Mouse (Mus musculus): ENCODE data around the gene Slc39a9. TPM values are rescaled to one million over a fixed set of nuclear protein-coding genes. Genes with fewer than 3 reads are reported as not detected.

Gene Slc39a9
- polyA plus RNA-seq, 1 experiment from 2014 or later = 23.8 TPM

DNA sequence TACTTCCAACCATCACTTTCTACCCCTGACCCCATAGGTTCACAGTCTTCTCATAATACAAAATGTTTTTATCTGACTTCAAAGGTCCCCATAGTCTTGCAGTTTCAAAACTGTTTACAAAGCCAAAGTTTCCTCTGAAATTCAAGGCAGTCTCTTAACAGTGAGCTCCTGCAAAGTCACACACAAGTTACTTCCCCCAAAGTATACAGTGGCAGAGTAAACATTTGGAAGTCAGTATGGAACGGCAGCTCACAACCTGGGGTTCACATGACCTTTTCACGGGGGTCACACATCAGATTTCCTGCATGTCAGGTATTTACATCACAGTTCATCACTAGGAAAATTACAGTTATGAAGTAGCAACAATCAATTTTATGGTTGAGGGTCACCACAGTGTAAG lies 20.3 kb downstream of the Slc39a9 start:
- no peaks in the 10 kb centered on the region for H3K4me1 ChIP-seq (ENCODE audit: control insufficient read depth, insufficient read depth, low read length)
- H3K4me3 ChIP-seq (ENCODE audit: low read depth, low read length) = no peak overlapping the region
- H3K9ac ChIP-seq (ENCODE audit: low read length) = no peak overlapping the region
- no peak overlapping the region for H3K4me2 ChIP-seq (ENCODE audit: low read depth, severe bottlenecking)
- no peaks in the 10 kb centered on the region for H3K27me3 ChIP-seq (ENCODE audit: control insufficient read depth, insufficient read depth, low read length)
- 81% methylated on average over 2 of the region's 2 CpGs for WGBS
- H3K9me3 ChIP-seq (ENCODE audit: control insufficient read depth, low read length) = no peaks in the 10 kb centered on the region
- peaks cover 2% of the 10 kb centered on the region; the same call in 1 of the 2 replicates for H3K36me3 ChIP-seq (ENCODE audit: control insufficient read depth, insufficient read depth, low read length)
- ATAC-seq (ENCODE audit: insufficient number of reproducible peaks, low FRiP score, low TSS enrichment, low read depth) (no peak), DNase-seq (ENCODE audit: low spot score) (no peak)
- no peak overlapping the region for H3K27ac ChIP-seq (replicated peaks; ENCODE audit: low read depth, low read length)

DNA sequence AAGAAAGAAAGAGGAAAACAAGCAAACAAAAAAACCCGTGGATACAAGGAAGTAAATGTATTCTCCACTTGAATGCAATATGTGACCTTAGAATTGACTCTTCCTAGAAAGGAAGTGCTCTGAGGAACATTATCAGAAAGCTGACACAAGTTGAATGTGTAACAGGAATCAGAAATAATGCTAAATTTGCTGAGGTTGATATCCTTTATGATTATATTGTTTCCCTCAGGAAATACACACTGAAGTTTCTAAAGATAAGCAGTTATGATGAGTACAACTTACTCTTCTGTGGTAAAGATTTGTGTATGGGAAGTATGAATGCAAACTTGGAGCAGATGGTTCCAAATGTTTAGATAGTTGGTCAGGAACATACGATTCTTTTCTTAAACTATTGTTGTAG lies 24.7 kb downstream of the Slc39a9 start:
- Histone ChIP-seq H3K9me3 (ENCODE audit: control insufficient read depth, low read length) (no peaks in the 10 kb centered on the region), H3K4me3 (ENCODE audit: low read depth, low read length) (no peak overlapping the region), H3K4me1 (ENCODE audit: control insufficient read depth, insufficient read depth, low read length) (no peaks in the 10 kb centered on the region), H3K27ac (replicated peaks; ENCODE audit: low read depth, low read length) (no peak overlapping the region), H3K4me2 (ENCODE audit: low read depth, severe bottlenecking) (no peak overlapping the region), H3K27me3 (ENCODE audit: control insufficient read depth, insufficient read depth, low read length) (no peaks in the 10 kb centered on the region), H3K9ac (ENCODE audit: low read length) (no peak overlapping the region), H3K36me3 (ENCODE audit: control insufficient read depth, insufficient read depth, low read length) (peaks cover 2% of the 10 kb centered on the region; the same call in 1 of the 2 replicates)
- WGBS = 86% methylated on average over 2 of the region's 2 CpGs
- ATAC-seq (ENCODE audit: insufficient number of reproducible peaks, low FRiP score, low TSS enrichment, low read depth) = no peak
- no peak for DNase-seq (ENCODE audit: low spot score)

DNA sequence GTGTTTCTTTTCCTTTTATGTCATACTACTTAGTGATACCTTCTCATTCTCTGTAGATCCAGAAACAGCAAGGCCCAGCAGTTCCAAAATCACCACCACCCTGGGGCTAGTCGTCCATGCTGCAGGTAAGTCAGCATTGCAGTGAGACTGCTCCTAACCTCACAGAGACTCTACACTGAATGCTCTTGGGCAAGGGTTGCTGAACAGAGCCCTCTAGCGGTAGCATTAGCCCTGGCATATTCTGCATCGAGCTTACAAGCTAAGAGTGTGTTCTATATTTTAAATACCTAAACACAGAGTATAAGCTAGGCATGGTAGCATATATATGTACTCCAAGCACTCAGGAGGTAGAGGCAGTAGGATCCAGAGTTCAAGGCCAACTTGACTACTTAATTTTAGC lies 29.5 kb downstream of the Slc39a9 start:
- no peak overlapping the region for H3K4me3 ChIP-seq (ENCODE audit: low read depth, low read length)
- no peak for ATAC-seq (ENCODE audit: insufficient number of reproducible peaks, low FRiP score, low TSS enrichment, low read depth)
- peaks cover 3% of the 10 kb centered on the region; the same call in 1 of the 2 replicates for H3K36me3 ChIP-seq (ENCODE audit: control insufficient read depth, insufficient read depth, low read length)
- 16% methylated on average over 3 of the region's 3 CpGs for WGBS
- peak; percentile 66 for DNase-seq (ENCODE audit: low spot score)
- H3K9me3 ChIP-seq (ENCODE audit: control insufficient read depth, low read length) = no peaks in the 10 kb centered on the region
- H3K27ac ChIP-seq (replicated peaks; ENCODE audit: low read depth, low read length) = no peak overlapping the region
- H3K4me1 ChIP-seq (ENCODE audit: control insufficient read depth, insufficient read depth, low read length) = no peaks in the 10 kb centered on the region
- no peaks in the 10 kb centered on the region for H3K27me3 ChIP-seq (ENCODE audit: control insufficient read depth, insufficient read depth, low read length)
- H3K4me2 ChIP-seq (ENCODE audit: low read depth, severe bottlenecking) = no peak overlapping the region
- H3K9ac ChIP-seq (ENCODE audit: low read length) = no peak overlapping the region

DNA sequence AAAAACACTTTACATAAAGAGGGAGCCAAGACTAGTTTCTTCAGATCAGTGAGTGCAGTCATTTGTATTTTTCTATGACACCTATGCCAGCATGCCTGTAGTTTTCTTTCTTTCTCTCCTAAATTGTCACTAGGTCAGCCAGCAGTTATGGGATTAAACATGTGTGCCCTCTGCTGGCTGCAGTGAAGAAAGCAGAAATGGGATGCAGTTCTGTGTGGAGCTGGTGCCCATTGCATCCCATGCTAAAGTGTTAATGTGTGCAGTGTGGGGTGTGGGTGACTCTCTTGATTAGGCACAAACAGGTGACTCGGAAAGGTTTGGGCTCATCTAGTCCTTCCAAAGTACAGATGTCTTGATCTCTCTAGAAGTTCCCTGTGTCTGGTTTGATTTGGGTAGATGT lies 37.7 kb downstream of the Slc39a9 start:
- H3K4me2 ChIP-seq (ENCODE audit: low read depth, severe bottlenecking) = no peak overlapping the region
- DNase-seq (ENCODE audit: low spot score) = peak; percentile 32
- H3K27me3 ChIP-seq (ENCODE audit: control insufficient read depth, insufficient read depth, low read length) = no peaks in the 10 kb centered on the region
- no peak overlapping the region for H3K27ac ChIP-seq (replicated peaks; ENCODE audit: low read depth, low read length)
- no peak for ATAC-seq (ENCODE audit: insufficient number of reproducible peaks, low FRiP score, low TSS enrichment, low read depth)
- H3K36me3 ChIP-seq (ENCODE audit: control insufficient read depth, insufficient read depth, low read length) = no peaks in the 10 kb centered on the region
- no peak overlapping the region for H3K4me3 ChIP-seq (ENCODE audit: low read depth, low read length)
- no peaks in the 10 kb centered on the region for H3K4me1 ChIP-seq (ENCODE audit: control insufficient read depth, insufficient read depth, low read length)
- WGBS = 72% methylated on average over 1 of the region's 1 CpGs
- H3K9ac ChIP-seq (ENCODE audit: low read length) = no peak overlapping the region
- H3K9me3 ChIP-seq (ENCODE audit: control insufficient read depth, low read length) = no peaks in the 10 kb centered on the region

DNA sequence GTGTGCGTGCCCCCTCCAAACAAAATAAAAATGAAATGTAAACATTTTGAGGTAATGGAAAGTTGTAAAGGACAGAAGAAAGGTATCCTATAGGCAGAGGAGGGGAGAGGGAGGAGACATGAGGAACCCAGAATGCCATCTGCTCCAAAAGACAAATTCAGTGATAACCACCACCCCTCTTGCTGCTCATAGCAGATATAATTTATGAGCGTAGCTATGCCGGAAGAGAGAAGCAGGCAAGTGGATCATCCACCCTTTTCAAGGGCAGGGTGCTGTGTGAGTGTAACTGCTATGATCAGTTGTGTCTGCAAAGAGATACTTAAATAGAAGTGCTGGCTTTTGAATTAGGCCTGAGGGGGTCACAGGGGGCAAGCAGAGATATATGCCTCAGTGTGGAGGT lies 39.9 kb downstream of the Slc39a9 start:
- Histone ChIP-seq H3K9me3 (ENCODE audit: control insufficient read depth, low read length) (no peaks in the 10 kb centered on the region), H3K27me3 (ENCODE audit: control insufficient read depth, insufficient read depth, low read length) (no peaks in the 10 kb centered on the region), H3K4me3 (ENCODE audit: low read depth, low read length) (no peak overlapping the region), H3K27ac (replicated peaks; ENCODE audit: low read depth, low read length) (no peak overlapping the region), H3K36me3 (ENCODE audit: control insufficient read depth, insufficient read depth, low read length) (no peaks in the 10 kb centered on the region), H3K4me1 (ENCODE audit: control insufficient read depth, insufficient read depth, low read length) (no peaks in the 10 kb centered on the region), H3K4me2 (ENCODE audit: low read depth, severe bottlenecking) (no peak overlapping the region), H3K9ac (ENCODE audit: low read length) (no peak overlapping the region)
- ATAC-seq (ENCODE audit: insufficient number of reproducible peaks, low FRiP score, low TSS enrichment, low read depth) (no peak), DNase-seq (ENCODE audit: low spot score) (no peak)
- 89% methylated on average over 3 of the region's 3 CpGs for WGBS

DNA sequence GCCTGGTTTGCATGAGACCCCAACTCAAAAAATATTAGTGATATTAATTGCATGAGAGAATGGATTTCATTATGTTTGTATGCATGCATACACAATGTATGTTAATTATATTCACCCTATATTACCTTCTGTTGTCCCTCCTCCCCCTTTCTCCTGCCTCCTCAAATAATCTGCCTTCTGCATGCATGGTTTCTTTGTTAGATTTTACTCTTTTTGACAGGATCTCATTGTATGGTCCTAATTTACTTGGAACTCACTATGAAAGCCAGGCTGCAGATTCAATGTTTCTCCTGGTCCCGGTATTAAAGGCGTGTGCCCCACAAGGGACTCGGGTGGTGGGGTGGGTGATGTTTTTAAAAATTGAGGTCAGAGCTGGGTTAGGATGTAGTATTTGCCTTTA lies 40.6 kb downstream of the Slc39a9 start:
- Histone ChIP-seq H3K9ac (ENCODE audit: low read length) (no peak overlapping the region), H3K4me3 (ENCODE audit: low read depth, low read length) (no peak overlapping the region), H3K27ac (replicated peaks; ENCODE audit: low read depth, low read length) (no peak overlapping the region), H3K4me2 (ENCODE audit: low read depth, severe bottlenecking) (no peak overlapping the region), H3K4me1 (ENCODE audit: control insufficient read depth, insufficient read depth, low read length) (no peaks in the 10 kb centered on the region), H3K9me3 (ENCODE audit: control insufficient read depth, low read length) (no peaks in the 10 kb centered on the region), H3K36me3 (ENCODE audit: control insufficient read depth, insufficient read depth, low read length) (no peaks in the 10 kb centered on the region), H3K27me3 (ENCODE audit: control insufficient read depth, insufficient read depth, low read length) (no peaks in the 10 kb centered on the region)
- ATAC-seq (ENCODE audit: insufficient number of reproducible peaks, low FRiP score, low TSS enrichment, low read depth) (no peak), DNase-seq (ENCODE audit: low spot score) (no peak)
- WGBS = 91% methylated on average over 3 of the region's 3 CpGs

DNA sequence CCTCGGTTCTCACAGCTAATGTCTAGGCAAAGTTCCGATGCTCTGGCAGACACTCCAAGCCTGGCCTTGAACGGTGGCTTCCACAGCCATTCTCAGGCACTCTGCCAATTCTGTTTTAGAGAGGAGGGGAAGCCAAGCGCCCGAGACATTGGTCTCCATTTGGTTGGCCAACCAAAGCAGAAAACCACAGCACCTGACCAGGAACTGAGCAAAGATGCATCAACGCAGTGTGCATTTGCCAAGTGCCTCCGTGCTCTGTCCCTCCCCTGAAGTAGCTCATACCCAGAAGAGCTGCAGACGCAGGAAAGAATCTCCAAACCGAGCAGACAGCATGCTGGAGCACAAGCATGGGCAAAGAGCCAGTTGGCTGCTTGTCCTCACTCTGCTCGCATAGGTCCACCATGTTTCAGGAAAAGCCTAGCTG lies 44.1 kb downstream of the Slc39a9 start:
- no peak for ATAC-seq (ENCODE audit: insufficient number of reproducible peaks, low FRiP score, low TSS enrichment, low read depth)
- Histone ChIP-seq H3K4me3 (ENCODE audit: low read depth, low read length) (no peak overlapping the region), H3K27me3 (ENCODE audit: control insufficient read depth, insufficient read depth, low read length) (peaks cover 21% of the 10 kb centered on the region), H3K36me3 (ENCODE audit: control insufficient read depth, insufficient read depth, low read length) (no peaks in the 10 kb centered on the region), H3K9me3 (ENCODE audit: control insufficient read depth, low read length) (no peaks in the 10 kb centered on the region), H3K4me2 (ENCODE audit: low read depth, severe bottlenecking) (no peak overlapping the region), H3K27ac (replicated peaks; ENCODE audit: low read depth, low read length) (no peak overlapping the region), H3K4me1 (ENCODE audit: control insufficient read depth, insufficient read depth, low read length) (peaks cover 4% of the 10 kb centered on the region), H3K9ac (ENCODE audit: low read length) (no peak overlapping the region)
- no peak for DNase-seq (ENCODE audit: low spot score)
- 83% methylated on average over 10 of the region's 10 CpGs for WGBS

DNA sequence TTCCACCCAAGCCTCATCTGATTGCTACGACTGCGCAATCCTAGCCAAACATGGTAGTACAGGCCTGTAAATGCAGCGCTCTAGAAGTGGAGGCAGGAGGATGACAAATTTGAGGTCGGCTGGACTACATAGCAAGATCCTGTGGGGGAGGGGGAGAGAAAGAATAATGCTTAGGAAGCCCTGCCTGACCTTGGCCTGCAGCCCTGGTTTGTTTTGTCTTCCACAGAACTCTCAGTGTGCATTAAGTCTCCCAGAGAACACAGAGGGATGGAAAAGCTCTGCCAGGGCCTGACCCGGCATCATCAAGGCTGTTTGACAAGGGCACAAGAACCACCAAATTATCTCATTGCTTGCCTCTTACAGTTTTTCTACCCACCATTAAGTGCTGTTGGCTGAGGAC lies 46.0 kb downstream of the Slc39a9 start:
- Histone ChIP-seq H3K4me2 (ENCODE audit: low read depth, severe bottlenecking) (no peak overlapping the region), H3K27ac (replicated peaks; ENCODE audit: low read depth, low read length) (no peak overlapping the region), H3K4me1 (ENCODE audit: control insufficient read depth, insufficient read depth, low read length) (peaks cover 7% of the 10 kb centered on the region), H3K36me3 (ENCODE audit: control insufficient read depth, insufficient read depth, low read length) (no peaks in the 10 kb centered on the region), H3K9ac (ENCODE audit: low read length) (no peak overlapping the region), H3K4me3 (ENCODE audit: low read depth, low read length) (no peak overlapping the region), H3K9me3 (ENCODE audit: control insufficient read depth, low read length) (no peaks in the 10 kb centered on the region), H3K27me3 (ENCODE audit: control insufficient read depth, insufficient read depth, low read length) (peaks cover 35% of the 10 kb centered on the region)
- DNase-seq (ENCODE audit: low spot score) (no peak), ATAC-seq (ENCODE audit: insufficient number of reproducible peaks, low FRiP score, low TSS enrichment, low read depth) (no peak)
- 76% methylated on average over 5 of the region's 5 CpGs for WGBS

DNA sequence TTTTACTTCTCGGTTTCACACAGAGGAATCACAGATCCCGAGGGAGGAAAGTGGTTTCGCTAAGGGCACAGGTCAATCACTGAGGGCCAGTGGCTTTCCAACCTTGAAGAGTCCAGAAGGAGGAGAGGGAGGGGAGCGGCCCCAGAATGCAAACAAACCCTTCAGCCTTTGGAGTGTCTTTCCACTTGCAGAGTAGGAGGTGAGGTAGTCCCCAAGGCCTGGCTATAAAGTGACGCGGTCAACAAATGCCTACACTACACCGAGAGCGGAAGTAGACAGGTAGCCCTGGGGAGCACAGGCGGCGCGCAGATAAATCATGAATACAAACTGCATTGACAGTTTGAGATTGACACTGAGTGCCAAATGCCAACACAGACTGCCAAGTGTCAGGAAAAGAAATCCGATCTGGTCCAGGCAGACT lies 48.0 kb downstream of the Slc39a9 start:
- WGBS = 12% methylated on average over 12 of the region's 12 CpGs
- no peaks in the 10 kb centered on the region for H3K36me3 ChIP-seq (ENCODE audit: control insufficient read depth, insufficient read depth, low read length)
- peaks cover 39% of the 10 kb centered on the region for H3K27me3 ChIP-seq (ENCODE audit: control insufficient read depth, insufficient read depth, low read length)
- H3K4me3 ChIP-seq (ENCODE audit: low read depth, low read length) = 0 out of 2 replicates have a peak overlapping the region, but pooled peaks have one; percentile 34
- H3K9ac ChIP-seq (ENCODE audit: low read length) = no peak overlapping the region
- H3K4me2 ChIP-seq (ENCODE audit: low read depth, severe bottlenecking) = peak overlapping the region; percentile 51; the same call in 1 of the 2 replicates
- no peaks in the 10 kb centered on the region for H3K9me3 ChIP-seq (ENCODE audit: control insufficient read depth, low read length)
- DNase-seq (ENCODE audit: low spot score) = peak; percentile 26
- ATAC-seq (ENCODE audit: insufficient number of reproducible peaks, low FRiP score, low TSS enrichment, low read depth) = no peak
- peaks cover 7% of the 10 kb centered on the region for H3K4me1 ChIP-seq (ENCODE audit: control insufficient read depth, insufficient read depth, low read length)
- no peak overlapping the region for H3K27ac ChIP-seq (replicated peaks; ENCODE audit: low read depth, low read length)
